Mouse (Mus musculus) cerebellum, adult 2 months (tissue): ENCODE measurements around the gene Taldo1. TPM values are rescaled to one million over a fixed set of nuclear protein-coding genes. Genes with fewer than 3 reads are reported as not detected.

ENCODE experiments used
- DNase-seq, 2 experiments: peaks; one replicate each; pipeline ENCODE4 v3.0.0; 2021
- H3K27ac ChIP-seq: fragments of 200-500 bp; 2 replicates; pipeline ENCODE4 v1.5.1; 2012; ENCODE audit warnings: low read length, control low read depth, inconsistent platforms; ENCODE audit not compliant: insufficient read depth
- H3K27me3 ChIP-seq: fragments of 200-500 bp; 2 replicates; pipeline ENCODE4 v1.6.1; 2012; ENCODE audit warnings: inconsistent platforms, mild to moderate bottlenecking, low read length, moderate library complexity; ENCODE audit not compliant: control insufficient read depth, insufficient read depth
- H3K4me1 ChIP-seq: fragments of 200-500 bp; 2 replicates; pipeline ENCODE4 v1.6.1; 2011; ENCODE audit warnings: low read length; ENCODE audit not compliant: control insufficient read depth, insufficient read depth
- H3K4me3 ChIP-seq: fragments of 200-500 bp; replicated peaks from 2 replicates; pipeline ENCODE3; 2011; ENCODE audit warnings: mild to moderate bottlenecking, low read depth, low read length, control low read depth; ENCODE audit not compliant: insufficient read depth
- CTCF ChIP-seq: fragments of 200-500 bp; IDR thresholded peaks from 2 replicates; pipeline ENCODE4 v1.5.1; 2011; ENCODE audit warnings: low read depth, mild to moderate bottlenecking, control low read depth, low read length, moderate library complexity, borderline replicate concordance; ENCODE audit not compliant: insufficient read depth
- POLR2A ChIP-seq: fragments of 200-500 bp; IDR thresholded peaks from 2 replicates; pipeline ENCODE4 v1.6.1; 2011; ENCODE audit warnings: low read length, control low read depth, borderline replicate concordance; ENCODE audit not compliant: insufficient read depth
- WGBS: fragments of 180-500 bp; shearing (Covaris S2); methylation state at CpG from one replicate; pipeline ENCODE4 v1.1.7; 2018; 5-methylcytosine and 5-hydroxymethylcytosine counted together
- polyA plus RNA-seq: library from polyadenylated mRNA; depleted of rRNA; stranded (reverse); fragments of >200 nt; gene quantifications from 2 replicates; pipeline ENCODE4 v1.2.3, GENCODE M21; 2012

The Taldo1 gene
- polyA plus RNA-seq, 1 experiment: 232 TPM

- Histone ChIP-seq H3K27me3 (no peaks in the 10 kb centered on the region), H3K4me1 (0 out of 2 replicates have a peak, but pooled peaks cover 4% of the 10 kb centered on the region), H3K27ac (no peak overlapping the region), H3K4me3 (no peak overlapping the region)
- no peak for DNase-seq
- 45% methylated on average over 7 of the region's 7 CpGs for WGBS
- TF ChIP-seq POLR2A (no peak), CTCF (no peak)
Observed at GRCm38 (mm10) chr7:141418970-141419369, 27.0 kb downstream of the Taldo1 start.

- H3K4me3 ChIP-seq: no peak overlapping the region
- H3K27me3 ChIP-seq: no peaks in the 10 kb centered on the region
- no peak overlapping the region for H3K27ac ChIP-seq
- DNase-seq: no peak
- WGBS: 87% methylated on average over 9 of the region's 9 CpGs
- 0 out of 2 replicates have a peak, but pooled peaks cover 4% of the 10 kb centered on the region for H3K4me1 ChIP-seq
- no peak for TF ChIP-seq CTCF
- TF ChIP-seq POLR2A: no peak
Observed at GRCm38 (mm10) chr7:141420030-141420702, 28.2 kb downstream of the Taldo1 start.

GRCm38 (mm10) chr7:141423811-141424210, 31.8 kb downstream of the Taldo1 start:
- 76% methylated on average over 4 of the region's 4 CpGs for WGBS
- Histone ChIP-seq H3K4me3 (no peak overlapping the region), H3K27me3 (no peaks in the 10 kb centered on the region), H3K27ac (no peak overlapping the region), H3K4me1 (peaks cover 8% of the 10 kb centered on the region; the same call in 1 of the 2 replicates)
- TF ChIP-seq CTCF (no peak), POLR2A (no peak)
- DNase-seq: no peak

- WGBS: 82% methylated on average over 12 of the region's 12 CpGs
- TF ChIP-seq CTCF: no peak
- TF ChIP-seq POLR2A: no peak
- DNase-seq: peak in 1 of 2 experiments; percentile 11
- Histone ChIP-seq H3K27ac (no peak overlapping the region), H3K4me3 (no peak overlapping the region), H3K4me1 (peaks cover 29% of the 10 kb centered on the region), H3K27me3 (no peaks in the 10 kb centered on the region)
Observed at GRCm38 (mm10) chr7:141426948-141427730, 35.1 kb downstream of the Taldo1 start.

GRCm38 (mm10) chr7:141428701-141429100, 36.7 kb downstream of the Taldo1 start:
- H3K4me3 ChIP-seq: peak overlapping the region; percentile 78
- peak in 1 of 2 experiments; percentile 50 for DNase-seq
- H3K4me1 ChIP-seq: peaks cover 31% of the 10 kb centered on the region
- H3K27ac ChIP-seq: peak overlapping the region; percentile 95
- no peaks in the 10 kb centered on the region for H3K27me3 ChIP-seq
- TF ChIP-seq CTCF (no peak), POLR2A (no peak)
- 10% methylated on average over 5 of the region's 5 CpGs for WGBS

- TF ChIP-seq POLR2A (peak; percentile 87), CTCF (no peak)
- WGBS: 2% methylated on average over 19 of the region's 19 CpGs
- peak; percentile 93 to 96 for DNase-seq
- Histone ChIP-seq H3K4me1 (peaks cover 31% of the 10 kb centered on the region), H3K4me3 (peak within 1 kb of the TSS; percentile 78), H3K27ac (peak within 1 kb of the TSS; percentile 95), H3K27me3 (no peaks in the 10 kb centered on the region)
Observed at GRCm38 (mm10) chr7:141429310-141429709, 37.3 kb downstream of the Taldo1 start, which contains the start of gene Cend1. Gene Cend1, minus strand, starts transcription at chr7:141429491.

- WGBS: 53% methylated on average over 9 of the region's 9 CpGs
- Histone ChIP-seq H3K27me3 (no peaks in the 10 kb centered on the region), H3K4me3 (no peak overlapping the region), H3K27ac (no peak overlapping the region), H3K4me1 (peaks cover 31% of the 10 kb centered on the region)
- peak; percentile 44 to 46 for DNase-seq
- no peak for TF ChIP-seq CTCF
- peak; percentile 1; the same call in 1 of the 2 replicates for TF ChIP-seq POLR2A
Observed at GRCm38 (mm10) chr7:141429840-141430584, 38.0 kb downstream of the Taldo1 start.
